Mouse (Mus musculus) c-Kit-positive CD71-positive TER-119-positive erythroid progenitor cells, embryonic 14.5 days (primary cell): ENCODE measurements at regions not wholly inside any gene's neighbourhood (a gene's known extent, or its start where the extent isn't known, plus 50 kb on each side); places are given as distances from the start of the nearest gene placed in this dataset.
A peak's percentile ranks its signal among the peaks of the same experiment; 100 is the strongest.
"Not testable (repeated sequence)": the region's sequence is repeated elsewhere in the genome, so short reads cannot be mapped to it uniquely, and the experiment has no call there.

Source experiments
- DNase-seq: peaks from one replicate; pipeline ENCODE4 v3.0.0-alpha.2; 2013; ENCODE audit warnings: low spot score

GRCm38 (mm10) chr10:45855514-45855913 is 277.9 kb downstream of the Hace1 start:
- DNase-seq, result no peak

DNA sequence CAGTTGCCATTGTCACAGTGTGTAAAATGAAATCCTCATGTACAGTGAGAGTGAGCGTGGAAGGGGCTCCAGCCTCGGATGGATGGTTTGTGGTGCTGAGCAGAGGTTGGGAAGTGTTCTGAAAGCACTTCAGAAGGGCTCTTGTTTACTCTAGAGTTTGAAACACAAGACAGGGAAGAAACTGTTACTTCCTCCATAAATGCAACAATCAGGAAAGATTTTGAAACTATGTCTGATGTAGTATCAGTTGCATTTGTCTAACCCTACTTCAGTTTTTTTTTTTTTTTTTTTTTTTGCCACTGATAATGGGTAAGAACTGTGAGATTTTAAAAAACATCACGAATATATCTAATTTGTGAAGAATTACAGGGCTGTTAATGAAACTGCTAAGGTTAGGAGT is 281.5 kb downstream of the Hace1 start:
- no peak for DNase-seq

GRCm38 (mm10) chr10:45859909-45860308 is 282.3 kb downstream of the Hace1 start:
- DNase-seq, result no peak

GRCm38 (mm10) chr10:45860696-45861095 is 283.1 kb downstream of the Hace1 start:
- DNase-seq, result no peak

DNA sequence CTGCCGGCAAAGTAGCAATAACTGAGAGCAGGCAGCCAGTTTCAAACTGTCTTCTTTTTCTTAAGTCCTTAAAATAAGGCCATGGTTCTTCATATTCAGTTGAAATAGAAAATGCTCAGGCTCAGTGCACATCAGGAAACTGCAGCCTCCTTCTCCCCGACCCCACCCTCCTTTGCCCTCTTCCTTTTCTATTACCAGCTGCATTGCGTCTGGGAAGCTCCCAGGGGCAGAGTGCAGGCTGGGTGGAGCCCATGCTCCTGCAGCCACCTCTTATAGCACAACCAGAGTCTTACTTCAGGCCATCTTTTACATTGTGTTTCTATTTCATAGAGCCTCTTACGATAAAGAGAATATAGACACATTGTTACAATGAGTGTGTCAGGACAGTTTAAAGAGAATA is 288.2 kb downstream of the Hace1 start:
- DNase-seq, result no peak

DNA sequence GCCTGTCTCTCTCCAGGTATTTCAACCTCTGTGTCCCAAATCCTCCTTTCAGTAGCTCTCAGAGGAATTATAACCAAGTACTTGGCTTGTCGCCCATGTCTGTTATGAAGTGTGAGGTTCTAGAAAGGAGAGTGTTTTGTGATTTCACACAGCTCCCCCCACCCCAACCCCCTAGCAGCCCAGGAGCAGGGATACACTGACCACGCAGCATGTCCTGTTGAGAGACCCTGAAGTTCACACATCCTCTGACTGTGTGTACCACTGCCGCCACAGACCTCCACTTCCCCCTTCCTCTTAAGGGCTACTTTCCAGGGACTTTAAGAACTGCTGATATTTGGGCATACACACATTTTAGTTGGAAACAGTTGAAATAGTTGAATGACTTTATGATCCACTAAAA is 289.2 kb downstream of the Hace1 start:
- no peak for DNase-seq

DNA sequence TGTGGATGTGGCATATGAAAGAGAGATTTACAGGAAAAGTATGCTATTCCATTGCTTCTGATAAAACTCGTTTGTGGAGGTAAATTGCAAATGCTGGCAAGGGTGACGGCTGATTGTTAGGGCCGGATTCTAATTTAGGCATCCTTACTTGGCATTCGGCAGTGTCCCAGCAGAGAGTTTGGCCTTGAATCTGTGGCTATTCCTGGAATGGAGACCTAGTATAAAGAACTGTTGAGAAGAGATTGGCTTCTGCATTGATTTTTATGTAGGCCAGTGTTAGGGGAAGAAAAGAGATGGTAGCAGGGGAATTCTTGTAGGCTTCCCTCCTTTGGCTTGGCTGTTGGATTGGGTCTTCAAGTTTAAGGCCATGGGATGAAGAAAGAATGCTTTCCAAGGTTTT is 293.4 kb downstream of the Hace1 start:
- no peak for DNase-seq

GRCm38 (mm10) chr10:45872007-45872890 is 294.6 kb downstream of the Hace1 start:
- DNase-seq, result no peak

DNA sequence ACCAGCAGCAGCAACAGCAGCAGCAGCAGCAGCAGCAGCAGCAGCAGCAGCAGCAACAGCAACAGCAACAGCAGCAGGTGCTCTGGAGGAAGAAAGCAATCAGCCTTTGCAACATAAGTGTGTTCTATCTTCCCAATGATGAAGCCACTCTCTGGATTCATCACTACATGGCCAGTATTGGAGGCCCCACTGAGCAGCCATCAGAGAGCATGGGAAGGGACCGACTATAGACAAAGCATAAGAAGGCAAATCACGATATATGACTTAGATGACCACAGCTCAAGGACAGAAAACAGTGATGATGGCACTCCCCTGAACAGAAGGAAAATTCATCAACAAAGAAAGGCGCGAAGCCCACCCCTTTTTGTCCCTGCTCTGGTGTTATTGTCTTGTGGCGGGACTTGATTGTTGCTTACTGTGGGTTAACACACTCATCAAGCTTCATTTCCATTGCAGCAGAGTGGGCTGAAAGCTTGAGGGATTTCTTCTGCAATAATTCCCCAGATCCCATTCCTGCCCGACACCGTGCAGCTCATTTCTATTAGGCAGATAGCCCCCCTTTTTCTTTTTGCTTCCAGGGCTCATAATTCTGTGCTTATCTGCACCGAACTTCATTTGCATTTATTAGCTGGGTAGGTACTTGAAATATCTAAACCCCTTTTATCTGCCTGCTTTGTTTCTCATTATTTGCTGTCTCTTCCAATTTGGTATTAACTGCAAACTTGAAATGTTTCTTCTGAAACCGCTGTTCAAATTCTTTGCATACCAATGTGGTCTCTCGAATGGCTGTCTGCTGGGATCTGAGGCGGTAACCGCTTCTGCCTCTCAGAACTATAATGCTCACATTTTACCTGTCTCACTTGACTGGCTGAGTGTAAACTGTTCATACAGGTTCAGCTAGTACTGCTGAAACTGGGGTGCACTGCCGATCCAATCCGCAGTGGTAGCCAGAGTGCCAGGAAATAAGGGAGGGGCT is 296.5 kb downstream of the Hace1 start:
- no peak for DNase-seq

DNA sequence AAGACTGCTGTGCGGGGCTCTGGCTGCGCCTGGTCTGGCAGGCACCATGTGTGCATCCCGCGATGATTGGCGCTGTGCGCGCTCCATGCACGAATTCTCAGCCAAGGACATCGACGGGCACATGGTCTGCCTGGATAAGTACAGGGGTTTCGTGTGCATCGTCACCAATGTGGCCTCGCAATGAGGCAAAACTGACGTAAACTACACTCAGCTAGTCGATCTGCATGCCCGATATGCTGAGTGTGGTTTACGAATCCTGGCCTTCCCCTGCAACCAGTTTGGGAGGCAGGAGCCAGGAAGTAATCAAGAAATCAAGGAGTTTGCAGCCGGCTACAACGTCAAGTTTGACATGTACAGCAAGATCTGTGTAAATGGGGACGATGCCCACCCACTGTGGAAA is 297.7 kb downstream of the Hace1 start:
- DNase-seq, result not testable (repeated sequence)

DNA sequence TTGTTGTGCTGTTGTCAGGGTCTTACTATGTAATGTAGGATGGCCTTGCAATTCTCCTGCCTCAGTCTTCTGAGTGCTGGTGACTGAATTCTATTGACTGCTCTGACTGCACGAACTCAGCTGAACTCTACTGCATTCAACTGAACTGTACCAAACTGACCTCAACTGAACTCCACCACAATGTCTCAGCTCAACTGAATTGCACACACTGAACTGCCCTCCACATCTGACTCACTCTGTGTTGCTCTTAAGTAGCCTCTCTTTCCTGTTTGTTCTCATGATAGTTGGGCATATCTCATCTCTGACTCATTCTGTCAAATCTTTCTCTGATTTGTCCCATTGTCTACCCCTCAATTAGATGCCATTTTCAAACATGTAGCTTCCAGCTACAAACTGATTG is 306.1 kb downstream of the Hace1 start:
- no peak for DNase-seq

- DNase-seq, result no peak
These were observed 309.0 kb downstream of the Hace1 start for GRCm38 (mm10) chr10:45886636-45887035.

- no peak for DNase-seq
These were observed 311.2 kb downstream of the Hace1 start for GRCm38 (mm10) chr10:45888835-45889234.

DNA sequence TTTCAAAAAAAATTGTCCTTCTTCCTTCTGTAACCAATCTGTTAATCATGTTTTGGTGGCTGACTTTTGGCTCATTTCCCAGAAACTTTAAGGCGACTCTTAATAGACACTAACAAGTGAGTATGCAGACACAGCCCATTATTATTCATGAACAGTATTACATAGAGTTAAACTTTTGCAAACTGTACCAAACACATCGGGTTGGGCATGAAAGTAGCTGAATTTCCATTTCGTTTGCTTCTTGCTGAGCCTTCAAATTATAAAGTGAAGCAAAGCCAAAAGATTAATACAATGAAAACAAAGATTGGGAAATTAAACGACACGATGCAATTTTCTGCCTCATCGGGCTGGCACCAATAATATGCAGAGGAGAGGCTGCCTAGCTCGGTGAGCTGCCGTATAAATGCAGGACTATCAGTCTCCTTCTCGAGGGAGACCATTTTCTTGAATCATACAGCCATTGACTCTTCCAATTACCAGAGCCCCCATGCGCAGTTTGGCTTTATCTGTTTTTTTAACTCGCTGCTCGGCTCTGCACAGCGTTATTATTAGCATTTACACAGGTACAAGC is 311.8 kb downstream of the Hace1 start:
- DNase-seq, result no peak

DNA sequence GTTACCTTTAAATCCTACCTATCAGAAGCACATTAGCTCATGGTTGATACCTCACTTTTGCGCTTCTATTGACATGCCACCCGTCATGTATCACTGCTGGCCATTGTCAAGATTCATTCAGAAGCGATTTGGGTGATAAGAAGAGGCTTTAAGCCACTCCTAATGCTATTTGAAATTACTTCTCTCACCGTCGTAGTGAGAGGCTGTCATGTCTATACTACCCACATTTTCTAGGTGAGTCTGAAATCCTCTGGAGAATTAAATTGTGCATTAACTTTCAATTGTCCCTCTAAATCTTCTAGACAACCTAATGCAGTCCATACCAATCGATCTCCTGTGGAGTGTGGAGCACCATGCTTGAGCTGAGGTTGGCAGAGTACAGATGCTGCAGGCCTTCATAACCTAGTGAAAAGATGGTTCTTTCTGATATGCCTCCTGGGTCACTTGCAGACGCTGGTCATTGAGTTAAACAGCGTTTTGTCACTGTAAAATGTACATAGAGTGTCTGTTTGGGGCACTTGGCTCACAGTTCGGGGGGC is 312.5 kb downstream of the Hace1 start:
- DNase-seq, result no peak

- DNase-seq, result no peak
These were observed 314.8 kb downstream of the Hace1 start for GRCm38 (mm10) chr10:45892464-45892863.

GRCm38 (mm10) chr10:45893894-45894831 is 316.5 kb downstream of the Hace1 start:
- DNase-seq, result no peak

- DNase-seq, result peak; percentile 32
These were observed 339.3 kb downstream of the Hace1 start for GRCm38 (mm10) chr10:45916928-45917327.

DNA sequence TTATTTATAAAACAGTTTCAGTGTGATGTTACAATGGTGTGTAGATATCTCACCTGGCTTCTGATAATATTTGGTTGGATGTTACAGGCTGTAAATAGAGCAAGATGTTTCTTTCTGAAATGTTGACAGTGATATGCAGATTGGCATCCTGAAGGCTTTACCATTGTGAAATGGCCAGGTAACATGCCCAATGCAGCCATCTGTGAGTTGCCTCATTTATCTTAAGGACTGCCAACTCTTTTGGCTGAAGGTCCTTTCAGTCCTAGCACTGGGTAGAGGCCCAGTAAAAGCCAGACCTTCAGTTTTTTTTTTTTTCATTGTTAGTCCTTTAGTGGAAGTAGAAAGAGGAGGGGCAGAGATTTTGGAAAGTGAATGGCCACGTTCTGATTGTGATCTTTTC is 348.1 kb downstream of the Hace1 start:
- no peak for DNase-seq

- DNase-seq, result no peak
These were observed 356.1 kb downstream of the Hace1 start for GRCm38 (mm10) chr10:45933631-45934310.
